Mouse (Mus musculus) cerebellum, postnatal 4 days (tissue): ENCODE measurements around the gene Ctbp2.
"Not testable (repeated sequence)": the region's sequence is repeated elsewhere in the genome, so short reads cannot be mapped to it uniquely, and the experiment has no call there.

ENCODE experiments used
- DNase-seq, 2 experiments: peaks; one replicate each; pipeline ENCODE4 v3.0.0; 2022; ENCODE audit warnings: low spot score in 2 of 2, mixed read lengths in 1 of 2

Ctbp2 gene

DNA sequence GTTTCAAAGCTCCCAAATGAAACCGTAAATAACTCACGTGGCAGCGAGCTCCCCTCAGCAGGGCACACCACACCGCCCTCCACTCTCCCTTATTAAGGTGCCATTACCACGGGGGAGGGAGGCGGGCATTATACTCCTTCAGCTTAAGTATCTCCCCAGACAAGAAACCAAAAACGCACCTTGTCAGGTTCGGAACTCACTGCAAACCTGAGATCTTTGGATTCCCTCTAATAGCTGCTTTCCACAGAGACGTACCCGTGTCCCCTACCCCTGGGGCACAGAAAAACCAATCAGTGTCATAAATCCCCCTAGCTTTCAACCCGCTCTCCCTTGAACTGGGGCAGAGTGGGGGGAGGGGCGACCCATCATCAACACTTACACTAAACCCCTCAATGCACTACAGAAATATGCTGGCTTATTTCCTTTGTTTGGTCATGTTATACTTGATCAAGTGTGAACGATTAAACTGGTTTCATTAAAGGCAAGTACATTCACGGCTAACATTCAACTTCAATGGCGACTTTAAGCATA, 3.9 kb downstream of the Ctbp2 start:
- DNase-seq = peak in 1 of 2 experiments; percentile 19

DNA sequence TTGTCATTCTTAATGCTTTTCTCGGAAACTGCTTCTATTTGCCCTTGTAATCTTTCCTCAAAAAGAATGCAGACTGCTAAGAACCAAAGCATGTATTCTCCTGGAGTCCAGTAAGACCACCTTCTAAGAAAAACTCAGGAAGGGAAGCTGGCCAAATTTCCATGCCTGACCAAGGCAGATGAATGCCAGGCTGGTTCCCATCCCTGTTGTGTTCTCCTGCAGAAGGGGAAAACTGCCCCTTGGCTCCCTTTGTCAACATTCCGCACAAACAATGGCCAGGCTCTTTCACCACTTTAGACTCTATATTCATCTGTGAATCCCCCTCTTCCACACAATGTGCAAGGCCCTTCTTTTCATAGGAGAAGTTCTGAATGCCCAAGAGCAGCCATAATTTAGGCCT, 6.3 kb downstream of the Ctbp2 start:
- no peak for DNase-seq

- DNase-seq = no peak
These were observed 7.6 kb downstream of the Ctbp2 start for GRCm38 (mm10) chr7:133116542-133116941.

- DNase-seq = peak in 1 of 2 experiments; percentile 33
These were observed 8.3 kb downstream of the Ctbp2 start for GRCm38 (mm10) chr7:133115886-133116285.

DNA sequence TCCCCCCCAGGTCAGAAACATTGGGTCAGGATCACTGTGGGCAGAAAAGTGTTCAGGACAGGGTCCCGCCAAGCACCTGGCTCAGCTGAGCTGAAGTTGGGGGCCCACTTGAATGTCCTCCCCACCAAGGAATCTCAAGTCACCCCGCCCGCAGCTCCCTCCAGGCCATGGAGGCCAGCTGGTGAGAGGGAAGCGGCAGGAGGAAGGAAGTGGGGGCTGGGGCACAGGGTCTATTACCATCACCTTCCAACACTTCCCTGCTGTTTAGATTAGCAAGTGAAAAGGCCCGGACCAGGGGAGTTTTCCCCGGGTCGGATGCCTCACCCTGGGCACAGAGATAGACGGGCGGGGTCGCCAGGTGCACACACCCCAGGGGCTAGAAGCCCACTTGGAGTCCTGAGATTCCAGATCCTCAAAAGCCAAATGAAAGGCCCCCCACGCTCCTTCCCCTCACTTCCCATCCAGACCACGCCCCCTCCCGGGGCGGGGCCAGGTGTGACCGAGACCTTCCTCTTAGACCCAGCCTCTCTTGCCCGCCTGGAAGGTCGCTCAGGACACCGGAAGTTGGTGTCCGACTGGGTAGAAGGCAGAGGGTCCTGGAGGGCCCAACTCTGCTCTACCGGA, 9.2 kb downstream of the Ctbp2 start:
- no peak for DNase-seq

GRCm38 (mm10) chr7:133113185-133113895, 10.8 kb downstream of the Ctbp2 start:
- DNase-seq = no peak

DNA sequence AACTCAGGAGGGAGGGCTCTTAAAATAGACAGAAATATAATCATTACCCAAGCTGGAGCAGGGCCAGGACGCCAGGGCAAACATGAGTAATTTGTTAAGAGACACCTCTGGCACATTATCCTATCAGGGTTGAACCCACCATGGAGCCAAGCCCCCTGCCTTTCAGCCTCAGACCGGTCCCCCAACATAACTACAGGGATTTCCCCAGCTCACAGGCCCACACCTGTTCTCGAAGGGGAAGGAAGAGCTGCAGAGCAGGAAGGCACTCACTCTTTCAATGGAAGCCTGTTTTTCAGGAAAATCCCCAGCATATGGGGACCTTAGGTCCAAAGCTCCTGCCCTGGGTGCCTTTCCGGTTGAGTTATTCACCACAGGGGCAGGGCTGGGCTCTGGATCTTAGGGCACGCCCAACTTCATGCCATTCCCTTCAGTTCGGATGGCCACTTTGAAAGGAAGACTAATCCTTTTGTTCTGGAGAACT, 11.8 kb downstream of the Ctbp2 start:
- no peak for DNase-seq

DNA sequence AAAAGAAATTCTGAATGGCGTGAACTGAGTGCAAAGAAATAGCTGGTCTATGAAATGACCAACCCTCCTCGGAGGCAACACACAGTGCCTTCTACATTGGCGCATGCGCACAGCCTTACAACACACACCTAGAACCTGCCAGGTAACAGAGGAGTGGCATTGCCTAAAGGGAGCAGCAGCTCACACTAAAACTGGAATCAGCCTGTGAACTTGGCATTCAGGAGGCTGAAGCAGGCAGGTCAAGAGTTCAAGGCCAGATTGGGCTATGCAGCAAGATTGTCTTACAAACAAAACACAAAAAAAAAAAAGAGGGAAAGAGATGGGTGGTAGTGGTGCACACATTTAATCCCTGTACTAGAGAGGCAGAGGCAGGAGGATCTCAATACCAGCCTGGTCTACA, 14.7 kb downstream of the Ctbp2 start:
- no peak for DNase-seq

DNA sequence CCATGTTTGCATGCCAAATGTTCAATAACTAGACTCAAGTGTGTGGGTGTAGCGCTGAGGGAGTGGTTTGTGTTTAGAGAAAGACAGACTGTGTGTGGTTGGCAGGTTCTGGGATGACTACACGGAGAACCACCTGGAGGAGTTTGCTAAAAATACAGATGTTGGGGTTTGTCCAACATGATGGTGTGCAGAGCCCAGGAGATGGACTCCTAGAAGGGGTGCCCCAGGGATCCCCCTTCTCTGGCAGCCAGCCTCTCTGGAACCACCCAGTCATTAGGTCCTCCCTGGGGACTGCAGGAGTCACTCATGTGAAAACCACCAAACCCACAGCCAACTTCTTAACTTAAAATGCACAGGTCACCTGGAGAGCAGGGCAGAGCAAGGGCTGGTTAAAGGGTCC, 15.5 kb downstream of the Ctbp2 start:
- no peak for DNase-seq

DNA sequence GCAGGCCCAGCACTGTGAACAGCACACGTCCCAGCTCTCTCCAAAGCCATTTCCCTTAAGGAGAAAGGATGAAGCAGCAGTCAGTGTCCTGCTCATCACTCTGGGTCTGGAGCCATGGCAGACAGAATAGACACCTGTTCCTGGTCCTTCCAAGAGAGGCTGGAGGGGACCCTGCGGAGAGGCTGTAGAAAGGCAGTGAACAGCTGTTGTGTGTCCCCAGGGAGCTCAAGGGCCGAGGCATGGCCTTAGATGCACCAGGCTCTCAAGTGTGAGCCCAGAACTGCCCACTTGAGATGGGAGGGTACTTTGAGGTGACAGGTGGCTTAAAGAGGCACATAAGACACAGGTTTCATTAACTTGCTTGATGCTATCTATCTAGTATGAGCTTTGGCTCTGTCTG, 21.6 kb downstream of the Ctbp2 start:
- DNase-seq = no peak

GRCm38 (mm10) chr7:133101070-133101469, 23.1 kb downstream of the Ctbp2 start:
- no peak for DNase-seq

GRCm38 (mm10) chr7:133100178-133100577, 24.0 kb downstream of the Ctbp2 start:
- DNase-seq = no peak

DNA sequence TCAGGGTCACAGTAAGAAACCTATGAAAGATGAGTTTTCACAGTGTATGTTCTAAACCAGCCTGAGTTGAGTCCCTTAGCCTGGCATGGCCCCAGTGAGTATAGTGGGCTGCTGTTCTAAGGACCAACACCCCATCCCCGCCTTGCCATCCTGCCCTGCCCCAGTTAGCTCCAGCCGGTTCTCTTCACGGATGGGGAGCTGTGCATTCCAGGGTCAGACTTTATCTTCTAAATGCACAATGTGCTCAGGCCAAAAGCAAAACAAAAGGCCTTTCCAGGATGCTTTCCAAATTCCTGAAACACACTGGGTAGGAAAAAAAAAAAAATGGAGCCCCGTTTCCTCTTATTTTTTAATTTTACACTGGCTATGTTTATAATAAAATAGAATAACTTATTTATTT, 24.9 kb downstream of the Ctbp2 start:
- no peak for DNase-seq

DNA sequence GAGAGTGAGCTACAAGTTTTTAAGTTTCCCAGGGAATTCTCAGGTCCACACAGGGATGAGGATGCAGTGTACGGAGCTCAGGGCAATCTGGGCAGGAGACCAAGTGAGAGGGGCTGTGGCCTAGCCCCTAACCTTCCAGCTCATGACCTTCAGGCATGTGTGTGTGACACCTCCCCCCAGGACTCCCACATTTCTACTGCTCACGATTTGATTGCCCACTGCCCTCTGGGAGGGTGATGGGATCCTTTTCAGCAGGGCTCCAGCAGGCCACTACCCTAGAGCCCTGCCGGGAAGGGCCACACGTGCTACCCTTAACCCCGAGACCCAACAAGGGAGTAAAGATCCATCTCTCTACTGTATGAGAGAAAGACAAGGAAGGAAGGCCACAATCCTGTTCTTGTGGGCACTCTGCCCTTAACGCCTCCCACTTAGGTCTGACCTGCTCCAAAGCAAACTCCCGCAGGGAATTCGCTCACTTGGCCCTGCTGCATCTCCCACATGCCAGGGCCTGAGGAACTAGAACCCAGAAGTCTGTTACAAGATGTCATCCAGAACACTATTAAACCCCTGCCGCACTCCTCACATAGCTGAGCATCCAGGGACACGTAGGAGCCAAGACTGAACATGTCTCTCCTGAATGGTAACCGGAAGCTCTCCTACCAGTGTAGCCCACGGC, 25.9 kb downstream of the Ctbp2 start:
- DNase-seq = no peak

DNA sequence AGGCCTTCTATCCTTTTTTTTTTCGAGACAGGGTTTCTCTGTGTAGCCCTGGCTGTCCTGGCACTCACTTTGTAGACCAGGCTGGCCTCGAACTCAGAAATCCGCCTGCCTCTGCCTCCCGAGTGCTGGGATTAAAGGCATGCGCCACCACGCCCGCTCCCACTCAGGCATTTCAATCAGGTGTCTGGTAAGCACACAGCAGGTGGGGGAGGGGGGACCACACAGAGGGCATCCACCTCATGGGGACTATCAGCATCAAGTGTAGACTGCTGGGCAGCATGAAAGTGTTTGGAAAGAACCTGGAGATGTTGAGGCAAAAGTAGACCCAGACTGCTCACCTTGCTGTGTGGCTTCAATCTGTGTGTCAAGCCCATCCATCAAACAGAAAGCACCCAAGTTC, 28.5 kb downstream of the Ctbp2 start:
- not testable (repeated sequence) for DNase-seq

- DNase-seq = no peak
These were observed 29.3 kb downstream of the Ctbp2 start for GRCm38 (mm10) chr7:133094711-133095495.

DNA sequence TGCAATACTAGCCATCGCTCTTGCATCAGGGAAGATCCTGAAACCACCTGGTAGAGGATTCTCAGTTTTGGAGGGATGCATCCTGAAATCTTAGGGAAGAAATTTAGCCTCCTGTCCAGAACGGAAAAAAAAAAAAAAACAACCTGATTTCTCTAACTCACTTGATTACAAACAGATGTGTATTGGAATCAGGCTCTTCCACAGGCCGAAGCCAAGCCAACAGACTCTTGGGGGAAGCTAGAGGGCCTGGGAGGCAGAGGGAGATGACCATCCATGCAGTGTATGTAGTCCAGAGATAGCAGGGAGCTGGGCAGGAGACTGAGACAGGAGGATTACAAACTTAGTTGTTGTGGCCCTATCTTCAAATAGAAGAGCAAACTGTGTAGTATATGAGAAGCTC, 30.0 kb downstream of the Ctbp2 start:
- no peak for DNase-seq

- no peak for DNase-seq
These were observed 30.4 kb downstream of the Ctbp2 start for GRCm38 (mm10) chr7:133093731-133094130.

DNA sequence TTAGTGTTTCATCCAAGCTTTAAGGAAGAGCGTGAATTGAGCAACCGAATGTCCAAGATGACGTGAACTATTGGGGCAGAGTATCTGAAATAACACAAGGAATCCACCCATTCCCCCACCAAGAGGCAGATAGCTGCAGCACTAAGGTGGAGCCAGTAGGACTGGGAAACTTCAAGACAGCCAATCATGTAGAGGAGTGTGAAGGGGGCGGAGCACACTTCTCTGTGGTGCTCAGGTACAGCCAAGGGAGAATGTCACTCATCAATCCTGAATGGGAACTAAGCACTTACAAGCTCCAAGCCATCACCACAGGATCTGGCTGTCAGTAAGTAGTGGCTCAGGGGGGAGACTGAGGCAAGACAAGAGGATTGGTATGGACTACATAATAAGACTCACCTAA, 33.5 kb downstream of the Ctbp2 start:
- DNase-seq = no peak

- DNase-seq = no peak
These were observed 34.4 kb downstream of the Ctbp2 start for GRCm38 (mm10) chr7:133089621-133090260.

GRCm38 (mm10) chr7:133088830-133089261, 35.3 kb downstream of the Ctbp2 start:
- peak in 1 of 2 experiments; percentile 74 for DNase-seq
